In the genomic region with DNA sequence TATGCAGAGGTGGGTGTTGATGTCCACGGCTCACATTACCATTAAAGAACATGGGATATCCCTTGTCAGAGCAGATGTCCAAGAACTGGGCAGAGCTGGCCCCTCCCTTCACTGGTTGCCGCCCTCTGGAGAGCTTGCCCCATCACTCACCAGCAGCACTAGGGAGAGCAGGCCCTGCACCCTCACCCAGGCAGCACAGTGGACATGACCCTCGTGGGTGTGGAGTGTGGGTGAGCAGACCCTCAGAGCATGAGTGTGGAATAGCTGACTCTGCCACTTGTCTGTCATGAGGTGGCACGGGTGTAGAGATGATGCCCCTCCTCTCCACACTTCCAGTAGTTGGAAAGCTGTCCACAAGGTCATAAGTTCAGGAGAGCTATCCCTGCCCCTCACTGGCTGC, we compare ENCODE assay signal across 25 mouse cellular contexts. TPM values are rescaled to one million over a fixed set of nuclear protein-coding genes. Genes with fewer than 3 reads are reported as not detected.
DNase-seq lines count a peak whose midpoint lies in the region; ATAC-seq and TF ChIP-seq lines count a peak whose summit lies in the region.
"Had no signal": no experiment of that assay in that cellular context is flagged by ENCODE, and none has a peak within 500 bp of the region (broad histone marks: within the 10 kb centered on the region; RNA-seq: fewer than 3 reads in every experiment).

No protein-coding gene starts in this region.

- H3K4me3 ChIP-seq in kidney, embryonic 16.5 days (ENCODE audit: low read length): no peak overlapping the region
- H3K4me3 ChIP-seq in liver, embryonic 14.5 days (ENCODE audit: insufficient read depth in 1 of 2, low read depth in 2 of 2, low read length in 2 of 2): no peak overlapping the region
- H3K4me3 ChIP-seq in liver, embryonic 12.5 days: no peak overlapping the region
- no peak overlapping the region for H3K4me3 ChIP-seq in embryonic facial prominence, embryonic 12.5 days
- H3K4me3 ChIP-seq: embryonic facial prominence, embryonic 15.5 days; forebrain, embryonic 12.5 days; heart, embryonic 13.5 days; hindbrain, embryonic 15.5 days had no signal

- H3K9me3 ChIP-seq in kidney, embryonic 16.5 days (ENCODE audit: low read length): no peaks in the 10 kb centered on the region
- H3K9me3 ChIP-seq in liver, embryonic 14.5 days (ENCODE audit: control insufficient read depth, low read length): no peaks in the 10 kb centered on the region
- H3K9me3 ChIP-seq in liver, embryonic 12.5 days (replicated peaks): no peaks in the 10 kb centered on the region
- H3K9me3 ChIP-seq in embryonic facial prominence, embryonic 12.5 days: no peaks in the 10 kb centered on the region
- H3K9me3 ChIP-seq: embryonic facial prominence, embryonic 15.5 days; forebrain, embryonic 12.5 days; heart, embryonic 13.5 days; hindbrain, embryonic 15.5 days had no signal

- H3K27me3 ChIP-seq in kidney, embryonic 16.5 days (ENCODE audit: insufficient read depth, low read length): peaks cover 38% of the 10 kb centered on the region
- peaks cover 48% of the 10 kb centered on the region for H3K27me3 ChIP-seq in liver, embryonic 14.5 days (ENCODE audit: control insufficient read depth, insufficient read depth, low read length)
- peaks cover 95% of the 10 kb centered on the region for H3K27me3 ChIP-seq in liver, embryonic 12.5 days (replicated peaks)
- peaks cover 64% of the 10 kb centered on the region for H3K27me3 ChIP-seq in embryonic facial prominence, embryonic 12.5 days
- H3K27me3 ChIP-seq: Patski had no signal

- DNase-seq in kidney, adult 8-10 months: no peak
- no peak for DNase-seq in liver, embryonic 14.5 days (ENCODE audit: low read depth in 3 of 3, low spot score in 3 of 3)
- DNase-seq in layer of hippocampus, postnatal 36 days: no peak
- DNase-seq: adrenal gland, postnatal 14 days; cerebellum, adult 11-12 months; cerebellum, adult 9-10 months; cerebellum, postnatal 25 days; forebrain, postnatal 0 days; gastrocnemius, postnatal 14 days; heart, postnatal 36 days had no signal

- H3K4me1 ChIP-seq in kidney, embryonic 16.5 days (ENCODE audit: insufficient read depth, low read length): peaks cover 8% of the 10 kb centered on the region; the same call in 1 of the 2 replicates
- H3K4me1 ChIP-seq in liver, embryonic 14.5 days (replicated peaks; ENCODE audit: control insufficient read depth in 2 of 2, insufficient read depth in 2 of 2, low read length in 1 of 2): no peaks in the 10 kb centered on the region; a peak in 1 of 4 replicates
- H3K4me1 ChIP-seq in liver, embryonic 12.5 days: peaks cover 5% of the 10 kb centered on the region
- peaks cover 5% of the 10 kb centered on the region for H3K4me1 ChIP-seq in embryonic facial prominence, embryonic 12.5 days

- no peak for TF ChIP-seq EP300 in liver, embryonic 14.5 days (IDR thresholded peaks at IDR 0.05; ENCODE audit: low read depth)

- no peaks in the 10 kb centered on the region for H3K36me3 ChIP-seq in kidney, embryonic 16.5 days (ENCODE audit: insufficient read depth, low read length)
- H3K36me3 ChIP-seq in liver, embryonic 14.5 days (replicated peaks; ENCODE audit: control insufficient read depth, insufficient read depth, low read depth): no peaks in the 10 kb centered on the region
- H3K36me3 ChIP-seq in liver, embryonic 12.5 days: no peaks in the 10 kb centered on the region
- no peaks in the 10 kb centered on the region for H3K36me3 ChIP-seq in embryonic facial prominence, embryonic 12.5 days
- H3K36me3 ChIP-seq: embryonic facial prominence, embryonic 15.5 days; forebrain, embryonic 12.5 days; heart, embryonic 13.5 days; hindbrain, embryonic 15.5 days had no signal

- no peak overlapping the region for H3K9ac ChIP-seq in kidney, embryonic 16.5 days (replicated peaks; ENCODE audit: low read length)
- no peak overlapping the region for H3K9ac ChIP-seq in liver, embryonic 14.5 days (replicated peaks)
- H3K9ac ChIP-seq in liver, embryonic 12.5 days: no peak overlapping the region
- H3K9ac ChIP-seq in embryonic facial prominence, embryonic 12.5 days: no peak overlapping the region
- H3K9ac ChIP-seq: embryonic facial prominence, embryonic 15.5 days; forebrain, embryonic 12.5 days; forebrain, postnatal 0 days; heart, embryonic 13.5 days; hindbrain, embryonic 15.5 days had no signal

- H3K27ac ChIP-seq in kidney, embryonic 16.5 days (ENCODE audit: low read length): no peak overlapping the region
- no peak overlapping the region for H3K27ac ChIP-seq in liver, embryonic 14.5 days
- no peak overlapping the region for H3K27ac ChIP-seq in liver, embryonic 12.5 days
- no peak overlapping the region for H3K27ac ChIP-seq in embryonic facial prominence, embryonic 12.5 days
- H3K27ac ChIP-seq: embryonic facial prominence, embryonic 15.5 days; forebrain, embryonic 12.5 days; heart, embryonic 13.5 days; hindbrain, embryonic 15.5 days had no signal

- ATAC-seq in kidney, embryonic 16.5 days (ENCODE audit: low FRiP score, low TSS enrichment): peak; percentile 44; the same call in 1 of the 2 replicates
- ATAC-seq in liver, embryonic 14.5 days (ENCODE audit: insufficient read depth): peak; percentile 8; the same call in 1 of the 2 replicates
- ATAC-seq in liver, embryonic 12.5 days: no peak
- ATAC-seq in embryonic facial prominence, embryonic 12.5 days (ENCODE audit: insufficient number of reproducible peaks, insufficient read depth, low FRiP score, low TSS enrichment): 0 out of 2 replicates have a peak, but pooled peaks have one; percentile 47
- ATAC-seq in erythroid progenitor cell, adult 5-6 weeks (replicated peaks; ENCODE audit: low FRiP score, poor library complexity, severe bottlenecking): peak; percentile 37; the same call in 1 of the 2 replicates
- ATAC-seq: activated CD4-positive, CD25-positive, alpha-beta regulatory T cell, adult 4 months; forebrain, postnatal 0 days; Patski had no signal

- TF ChIP-seq CTCF in liver, embryonic 14.5 days (IDR thresholded peaks at IDR 0.05; ENCODE audit: low read depth): no peak

- WGBS in kidney, embryonic 16.5 days: 51% methylated on average over 4 of the region's 4 CpGs
- WGBS in liver, embryonic 14.5 days (ENCODE audit: insufficient replicate concordance): 38% methylated on average over 4 of the region's 4 CpGs
- 40% methylated on average over 4 of the region's 4 CpGs for WGBS in liver, embryonic 12.5 days (ENCODE audit: insufficient replicate concordance)
- WGBS in embryonic facial prominence, embryonic 12.5 days: 70% methylated on average over 4 of the region's 4 CpGs

- no peak overlapping the region for H3K4me2 ChIP-seq in kidney, embryonic 16.5 days (replicated peaks; ENCODE audit: low read depth, low read length)
- H3K4me2 ChIP-seq in liver, embryonic 14.5 days (ENCODE audit: low read depth): no peak overlapping the region
- H3K4me2 ChIP-seq in liver, embryonic 12.5 days: no peak overlapping the region
- H3K4me2 ChIP-seq in embryonic facial prominence, embryonic 12.5 days (replicated peaks): no peak overlapping the region
- H3K4me2 ChIP-seq: embryonic facial prominence, embryonic 15.5 days; forebrain, embryonic 12.5 days; heart, embryonic 13.5 days; hindbrain, embryonic 15.5 days had no signal

RNA-seq across cellular contexts. Expression of gene Trp73, which starts 5.2 kb away (rescaled TPM):
- polyA plus RNA-seq in kidney, embryonic 16.5 days (2015; fragmentation: Nextera tagmentation; extraction: Ambion mirVana): 0.31 and 0.44 TPM in 2 replicates
- 0.01 TPM in 2 replicates for polyA plus RNA-seq in liver, embryonic 14.5 days (2012; rRNA removed)
- polyA plus RNA-seq in liver, embryonic 14.5 days (2014; fragmentation: Nextera tagmentation; extraction: Ambion mirVana): 0.06 TPM in 1 of 2 replicates, not detected in the other
- polyA plus RNA-seq in liver, embryonic 12.5 days (2016; fragmentation: Nextera tagmentation; extraction: Ambion mirVana): 0.04 and 0.17 TPM in 2 replicates
- polyA plus RNA-seq in embryonic facial prominence, embryonic 12.5 days (2016; fragmentation: Nextera tagmentation; extraction: Ambion mirVana): 1.5 and 2.3 TPM in 2 replicates
- not detected in 2 replicates for total RNA-seq in erythroid progenitor cell, adult 5-6 weeks (2015; ENCODE audit: low replicate concordance)
- total RNA-seq in erythroid progenitor cell, adult 5-6 weeks (2017; ENCODE audit: low replicate concordance): not detected in 2 replicates
- total RNA-seq in layer of hippocampus, postnatal 36 days (2021): 1 to 10 TPM; 1.6 to 3.1 TPM
- total RNA-seq: adrenal gland, adult 18-20 months; adrenal gland, postnatal 14 days; gastrocnemius, adult 18-20 months; heart, adult 8-10 months; heart, postnatal 36 days had no signal
- polyA plus RNA-seq: activated CD4-positive, CD25-positive, alpha-beta regulatory T cell, adult 4 months; heart, postnatal 0 days had no signal

RNA-seq across cellular contexts. Expression of gene Wrap73, which starts 7.4 kb away (rescaled TPM):
- 41.8 and 46.0 TPM in 2 replicates for polyA plus RNA-seq in kidney, embryonic 16.5 days (2015; fragmentation: Nextera tagmentation; extraction: Ambion mirVana)
- polyA plus RNA-seq in liver, embryonic 14.5 days (2012; rRNA removed): 15.8 and 19.6 TPM in 2 replicates
- polyA plus RNA-seq in liver, embryonic 14.5 days (2014; fragmentation: Nextera tagmentation; extraction: Ambion mirVana): 25.9 and 26.2 TPM in 2 replicates
- 29.5 and 31.4 TPM in 2 replicates for polyA plus RNA-seq in liver, embryonic 12.5 days (2016; fragmentation: Nextera tagmentation; extraction: Ambion mirVana)
- 49.8 TPM in 2 replicates for polyA plus RNA-seq in embryonic facial prominence, embryonic 12.5 days (2016; fragmentation: Nextera tagmentation; extraction: Ambion mirVana)
- 13.0 and 17.7 TPM in 2 replicates for total RNA-seq in erythroid progenitor cell, adult 5-6 weeks (2015; ENCODE audit: low replicate concordance)
- 3.2 and 9.4 TPM in 2 replicates for total RNA-seq in erythroid progenitor cell, adult 5-6 weeks (2017; ENCODE audit: low replicate concordance)
- 10 to 100 TPM; 33.8 to 36.0 TPM for total RNA-seq in layer of hippocampus, postnatal 36 days (2021)

RNA-seq across cellular contexts. Expression of gene Tprgl, which starts 25.7 kb away (rescaled TPM):
- 123 and 136 TPM in 2 replicates for polyA plus RNA-seq in kidney, embryonic 16.5 days (2015; fragmentation: Nextera tagmentation; extraction: Ambion mirVana)
- 57.9 and 72.6 TPM in 2 replicates for polyA plus RNA-seq in liver, embryonic 14.5 days (2012; rRNA removed)
- polyA plus RNA-seq in liver, embryonic 14.5 days (2014; fragmentation: Nextera tagmentation; extraction: Ambion mirVana): 153 and 166 TPM in 2 replicates
- polyA plus RNA-seq in liver, embryonic 12.5 days (2016; fragmentation: Nextera tagmentation; extraction: Ambion mirVana): 162 and 167 TPM in 2 replicates
- polyA plus RNA-seq in embryonic facial prominence, embryonic 12.5 days (2016; fragmentation: Nextera tagmentation; extraction: Ambion mirVana): 144 and 146 TPM in 2 replicates
- total RNA-seq in erythroid progenitor cell, adult 5-6 weeks (2015; ENCODE audit: low replicate concordance): 101 and 141 TPM in 2 replicates
- 113 and 126 TPM in 2 replicates for total RNA-seq in erythroid progenitor cell, adult 5-6 weeks (2017; ENCODE audit: low replicate concordance)
- 100 to 1,000 TPM; 161 to 177 TPM for total RNA-seq in layer of hippocampus, postnatal 36 days (2021)

RNA-seq across cellular contexts. Expression of gene Megf6, which starts 35.7 kb away (rescaled TPM):
- 12.3 and 15.7 TPM in 2 replicates for polyA plus RNA-seq in kidney, embryonic 16.5 days (2015; fragmentation: Nextera tagmentation; extraction: Ambion mirVana)
- 0.77 and 1.1 TPM in 2 replicates for polyA plus RNA-seq in liver, embryonic 14.5 days (2012; rRNA removed)
- 0.83 and 1.0 TPM in 2 replicates for polyA plus RNA-seq in liver, embryonic 14.5 days (2014; fragmentation: Nextera tagmentation; extraction: Ambion mirVana)
- polyA plus RNA-seq in liver, embryonic 12.5 days (2016; fragmentation: Nextera tagmentation; extraction: Ambion mirVana): 3.8 and 4.3 TPM in 2 replicates
- 60.5 and 63.2 TPM in 2 replicates for polyA plus RNA-seq in embryonic facial prominence, embryonic 12.5 days (2016; fragmentation: Nextera tagmentation; extraction: Ambion mirVana)
- not detected in 2 replicates for total RNA-seq in erythroid progenitor cell, adult 5-6 weeks (2015; ENCODE audit: low replicate concordance)
- total RNA-seq in erythroid progenitor cell, adult 5-6 weeks (2017; ENCODE audit: low replicate concordance): not detected in 2 replicates
- 1 to 10 TPM; 5.1 to 5.2 TPM for total RNA-seq in layer of hippocampus, postnatal 36 days (2021)
- total RNA-seq: CH12.LX had no signal
- polyA plus RNA-seq: activated CD4-positive, CD25-positive, alpha-beta regulatory T cell, adult 4 months had no signal
